Mouse (Mus musculus): ENCODE measurements around the gene Meis1.
A peak's percentile ranks its signal among the peaks of the same experiment; 100 is the strongest.

The Meis1 gene

DNA sequence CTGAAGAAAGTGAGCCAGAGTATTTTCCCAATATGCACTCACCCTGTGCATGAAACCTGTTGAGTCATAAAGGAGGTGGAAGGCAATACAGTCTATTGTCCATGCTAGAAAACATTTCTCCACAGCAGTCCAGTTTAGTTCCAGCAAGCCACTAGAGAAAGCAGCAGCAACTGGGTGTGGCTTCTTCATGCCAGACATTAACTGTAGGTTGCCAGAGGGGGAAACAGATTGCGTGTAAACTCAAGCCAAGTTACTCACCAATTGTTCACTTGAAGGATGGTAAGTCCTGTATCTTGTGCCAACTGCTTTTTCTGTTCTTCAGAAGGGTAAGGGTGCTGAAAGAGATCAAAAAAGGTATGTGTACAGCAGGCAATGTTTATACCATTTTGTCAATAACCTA lies 113.4 kb downstream of the Meis1 start:
- DNase-seq (ENCODE audit: low read depth), result no peak

DNA sequence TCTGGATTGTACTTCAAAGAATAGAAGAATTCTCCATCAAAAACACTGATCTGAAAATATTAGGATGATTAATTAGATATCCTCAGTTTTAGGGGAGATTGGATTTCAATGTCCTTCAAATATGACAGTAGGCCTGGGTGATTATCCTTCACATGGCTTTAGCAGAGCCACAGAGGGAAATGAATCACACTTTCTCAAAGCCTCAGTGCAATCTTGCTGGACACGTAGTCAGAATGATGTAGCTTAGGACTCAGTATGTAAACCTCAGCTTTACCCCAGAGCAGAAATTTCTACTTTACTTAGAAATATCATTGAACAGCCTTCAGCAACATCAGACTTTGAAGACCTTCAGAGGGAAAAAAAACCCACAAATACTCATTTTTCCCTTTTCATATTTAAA lies 113.9 kb downstream of the Meis1 start:
- DNase-seq (ENCODE audit: low read depth), result no peak

DNA sequence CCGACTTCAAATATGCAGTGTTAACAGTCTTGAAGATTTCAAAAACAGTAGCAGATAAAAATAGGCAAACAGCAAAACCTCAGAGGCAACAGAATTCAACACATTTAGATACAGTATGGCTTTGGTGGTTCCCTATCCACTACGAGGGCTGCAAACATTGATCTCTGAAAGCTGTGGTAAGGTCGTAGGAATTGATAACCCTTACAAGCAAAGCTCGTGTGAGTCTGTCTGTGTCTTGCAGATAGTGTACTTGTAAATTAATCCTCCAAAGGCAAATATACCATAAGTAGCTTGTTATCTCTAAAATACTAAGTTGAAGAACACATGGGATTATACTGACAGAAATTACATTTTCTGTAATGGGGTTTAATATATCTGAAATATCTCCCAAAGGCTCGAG lies 114.5 kb downstream of the Meis1 start:
- DNase-seq (ENCODE audit: low read depth), result no peak

DNA sequence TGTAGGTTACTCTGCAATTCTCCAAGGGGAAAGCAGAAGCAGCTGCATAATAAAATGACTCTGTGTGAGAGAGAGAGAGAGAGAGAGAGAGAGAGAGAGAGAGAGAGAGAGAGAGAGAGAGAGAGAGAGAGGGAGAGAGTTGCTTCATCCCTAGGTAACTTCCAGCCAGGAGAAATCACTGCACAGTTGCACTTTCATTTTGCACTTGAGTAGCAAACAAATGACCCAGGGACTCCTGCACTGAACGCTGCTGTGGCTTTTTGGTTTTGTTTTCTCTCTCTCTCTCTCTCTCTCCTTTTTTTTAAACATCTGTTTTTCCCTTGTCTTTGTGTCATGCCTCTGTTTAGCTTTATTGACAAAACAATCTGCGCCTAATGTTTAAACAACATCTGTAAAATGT lies 118.3 kb downstream of the Meis1 start:
- no peak for DNase-seq (ENCODE audit: low read depth)

DNA sequence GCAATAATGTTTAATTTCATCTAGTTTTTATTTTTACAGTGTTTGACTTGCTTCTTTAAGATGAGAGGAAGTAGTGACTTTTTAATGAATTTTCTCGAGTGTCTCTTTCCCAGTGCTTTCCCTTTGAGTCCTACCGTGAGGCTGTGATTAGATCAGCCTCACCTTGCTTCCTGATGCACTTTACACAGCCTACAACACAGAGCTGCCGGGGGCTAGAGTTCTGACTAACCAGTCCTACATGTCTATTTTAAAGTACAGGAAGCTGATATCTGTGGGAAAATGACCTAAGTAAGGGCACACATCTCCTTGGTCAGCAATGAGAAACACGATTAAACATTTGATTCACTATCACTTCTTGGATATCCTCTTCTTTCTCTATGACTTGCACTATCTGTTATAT lies 119.9 kb downstream of the Meis1 start:
- no peak for DNase-seq (ENCODE audit: low read depth)

DNA sequence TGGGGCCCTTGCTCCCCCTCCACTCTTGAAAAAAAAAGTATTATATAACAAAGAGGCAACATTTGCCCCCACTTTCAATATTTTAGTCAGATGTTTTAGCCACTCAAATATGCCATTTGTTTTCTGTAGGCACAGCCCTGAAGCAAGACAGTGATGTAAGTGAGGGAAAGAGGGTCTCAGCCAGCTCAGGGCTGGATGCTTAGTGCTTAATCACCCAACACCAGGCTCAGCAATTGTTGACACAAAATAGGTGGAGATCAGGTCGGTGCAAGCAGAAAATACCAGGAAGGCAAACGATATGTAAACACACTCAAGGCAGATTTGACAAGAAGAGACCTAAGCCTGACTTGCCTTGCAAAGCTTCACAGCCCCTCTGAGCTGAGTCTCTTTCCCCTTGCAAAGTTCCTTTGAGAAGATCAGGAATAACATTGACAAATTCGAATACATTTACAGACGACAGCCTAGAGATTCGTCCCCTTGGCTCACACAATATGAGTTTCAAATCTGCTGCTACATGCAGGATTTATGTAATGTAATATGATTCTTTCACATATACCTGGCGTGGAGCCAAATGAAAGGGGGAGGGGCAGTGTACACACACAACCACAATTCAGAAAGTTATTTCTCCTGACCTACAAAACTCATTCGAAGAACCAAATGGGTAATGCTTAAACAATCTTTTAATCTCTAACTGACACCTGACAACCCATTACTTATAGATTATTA lies 120.7 kb downstream of the Meis1 start:
- no peak for DNase-seq (ENCODE audit: low read depth)

DNA sequence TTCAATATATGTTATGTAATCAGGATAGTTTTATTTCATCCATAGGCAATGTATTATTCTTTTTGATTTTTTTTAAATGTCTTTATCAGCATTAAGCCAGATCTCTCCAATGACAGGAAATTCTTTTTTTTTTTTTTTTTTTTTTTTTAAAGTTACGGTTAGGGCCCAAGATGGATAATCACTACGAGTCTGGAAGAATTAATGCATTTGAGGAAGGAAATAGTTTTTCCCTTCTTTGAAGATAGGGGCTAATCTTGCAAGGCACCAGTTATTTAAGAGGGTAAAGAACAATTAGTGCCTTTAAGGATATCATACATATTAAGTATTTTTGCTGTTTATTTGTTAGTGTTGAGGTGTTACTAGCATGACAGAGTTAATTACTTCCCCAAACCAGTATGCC lies 121.5 kb downstream of the Meis1 start:
- DNase-seq (ENCODE audit: low read depth), result no peak

DNA sequence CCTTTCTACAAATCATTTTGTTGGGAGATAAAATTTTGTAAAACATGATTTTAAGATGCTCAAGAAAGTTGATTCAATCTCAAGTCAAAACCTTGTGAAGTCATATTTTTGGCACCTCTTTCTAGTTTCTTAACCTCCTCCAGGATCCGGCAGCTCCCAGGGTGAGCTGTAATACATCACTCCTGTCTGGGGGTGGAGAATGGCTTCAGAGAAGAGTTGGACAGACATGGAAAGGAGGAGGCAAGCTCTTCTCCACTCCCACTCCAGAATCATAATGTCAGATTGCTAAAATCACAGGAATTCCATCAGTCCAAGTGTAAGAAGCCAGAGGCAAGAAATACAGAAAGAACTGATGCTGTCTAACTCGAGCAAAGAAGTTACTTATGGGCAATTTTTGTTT lies 126.3 kb downstream of the Meis1 start:
- DNase-seq (ENCODE audit: low read depth), result no peak

DNA sequence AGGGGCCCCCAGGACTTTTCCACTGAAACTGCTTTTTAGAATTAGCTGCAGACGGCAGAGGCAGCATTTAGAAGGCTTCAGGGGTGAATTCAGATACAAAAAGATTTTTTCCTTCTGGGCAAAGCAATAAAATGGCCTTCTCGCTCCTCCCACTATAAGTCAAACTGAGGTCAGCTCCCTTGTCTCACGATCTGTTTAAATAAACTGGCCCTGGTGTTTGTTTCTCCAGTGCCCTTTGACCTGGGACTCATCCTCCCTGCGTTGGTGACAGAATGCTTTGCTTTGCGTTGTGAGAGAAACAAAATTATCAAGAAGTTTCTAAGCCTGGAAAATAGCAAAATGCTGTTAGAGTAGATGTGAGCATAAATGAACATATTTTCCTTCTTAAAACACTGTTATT lies 129.6 kb downstream of the Meis1 start:
- DNase-seq (ENCODE audit: low read depth), result no peak

DNA sequence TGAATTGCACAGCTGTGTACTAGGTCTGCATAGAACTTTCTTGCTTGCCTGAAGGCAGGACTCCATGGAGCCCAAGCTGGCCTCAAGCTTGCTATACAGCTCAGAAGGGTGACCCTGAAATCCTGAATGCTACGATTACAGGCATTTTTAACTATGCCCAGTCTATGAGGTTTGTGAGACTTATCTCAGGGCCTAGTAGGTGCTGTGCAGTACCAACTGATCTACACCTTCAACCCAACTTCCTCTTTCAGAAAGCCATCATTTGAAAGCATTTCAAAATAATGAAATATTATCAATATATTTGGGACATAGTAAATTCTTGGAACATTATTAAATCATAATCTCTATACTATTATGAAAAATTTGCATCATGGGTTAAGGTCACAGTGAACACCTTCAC lies 130.1 kb downstream of the Meis1 start:
- DNase-seq (ENCODE audit: low read depth), result no peak

DNA sequence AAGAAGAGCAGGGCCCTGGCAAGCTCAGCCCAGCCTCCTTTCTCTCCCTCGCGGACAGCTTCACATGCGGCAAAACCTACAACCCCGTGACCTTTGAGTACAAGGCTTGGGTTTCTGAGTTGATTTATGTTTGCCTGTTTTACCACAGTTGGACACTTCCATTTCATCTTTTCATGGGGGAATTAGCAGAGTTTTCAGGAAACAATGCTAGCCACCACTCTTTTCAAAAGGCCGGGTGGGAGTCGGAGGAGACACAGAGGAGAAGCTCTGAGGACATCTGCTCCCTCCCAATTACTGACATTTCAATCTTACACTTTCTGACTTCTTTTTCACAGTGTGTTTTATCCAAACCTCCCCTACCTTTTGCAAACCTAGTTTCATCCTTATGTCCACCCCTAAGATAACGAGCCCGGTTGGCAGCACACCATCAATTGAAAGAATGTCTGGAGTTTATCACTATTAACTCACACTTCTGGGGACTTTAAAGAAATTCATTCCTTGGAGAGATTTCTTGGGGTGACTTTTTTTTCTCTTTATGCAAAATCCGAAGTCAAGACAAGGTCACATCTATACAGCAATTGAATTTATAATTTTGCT lies 133.0 kb downstream of the Meis1 start:
- no peak for DNase-seq (ENCODE audit: low read depth)

DNA sequence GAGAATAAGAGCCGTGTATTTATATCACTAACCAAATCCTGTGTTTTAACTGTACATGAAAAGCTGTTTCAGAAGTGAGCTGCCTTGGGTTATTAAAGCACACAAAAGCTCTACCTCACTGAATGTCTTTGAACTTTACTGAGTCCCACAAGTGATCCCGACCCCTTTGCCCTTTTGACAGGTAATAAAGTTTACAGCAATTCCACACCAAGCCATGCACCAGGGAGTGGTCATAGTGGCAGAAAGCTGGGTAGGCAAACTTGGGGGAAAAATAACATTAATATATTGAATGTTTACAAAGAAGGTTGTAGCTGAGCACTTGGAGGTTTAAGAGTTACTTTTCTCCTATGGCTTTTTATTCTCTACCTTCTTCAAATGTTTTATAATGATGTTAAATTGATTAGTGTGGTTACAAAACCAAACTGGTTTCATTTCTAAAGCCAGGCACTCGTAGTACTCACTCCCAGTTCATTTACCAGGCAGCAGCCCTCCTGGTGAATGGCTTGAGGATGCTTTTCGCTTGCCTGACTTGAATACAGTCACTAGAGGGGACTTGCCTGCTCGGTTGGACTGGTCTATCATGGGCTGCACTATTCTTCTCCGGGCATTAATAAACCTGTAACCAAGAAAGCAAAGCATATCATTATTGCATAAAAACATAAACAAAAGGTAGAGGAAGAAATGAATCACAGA lies 133.6 kb downstream of the Meis1 start:
- no peak for DNase-seq (ENCODE audit: low read depth)

DNA sequence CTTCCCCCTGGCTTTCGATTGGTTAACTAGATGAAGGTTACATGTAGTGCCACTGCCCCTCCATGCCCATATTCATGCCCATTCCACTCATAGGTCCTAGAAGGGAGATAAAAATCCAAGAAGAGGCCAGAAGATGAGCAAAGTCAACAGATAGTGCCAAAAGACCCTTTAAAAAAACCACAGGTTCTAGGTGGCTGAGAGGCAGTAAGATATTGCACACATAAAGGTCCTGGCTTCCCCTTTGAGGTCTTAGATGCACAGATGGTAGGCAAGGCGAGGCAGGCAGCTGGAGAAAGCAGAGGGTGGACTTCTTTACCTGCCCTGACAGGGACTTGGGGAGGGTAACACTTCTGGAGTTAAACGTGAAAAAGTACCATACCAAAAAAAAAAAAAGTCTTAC lies 134.8 kb downstream of the Meis1 start:
- no peak for DNase-seq (ENCODE audit: low read depth)

DNA sequence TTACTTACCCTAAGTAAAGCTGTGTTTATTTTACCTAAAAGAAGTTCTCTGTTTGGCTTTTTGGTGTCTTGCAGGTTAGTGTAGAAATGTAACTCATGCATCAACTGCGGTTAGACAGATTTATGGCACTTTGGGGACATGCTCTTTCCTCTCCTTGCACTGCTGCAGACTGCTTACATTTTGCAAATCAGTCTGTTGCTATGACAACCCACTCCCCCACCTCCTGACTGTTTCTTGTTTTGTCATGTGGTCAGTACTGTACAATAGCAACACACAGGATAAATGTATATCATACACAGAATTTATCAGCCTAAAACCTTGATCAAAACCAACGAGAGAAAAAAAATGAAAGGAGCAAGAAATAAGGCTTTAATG lies 135.3 kb downstream of the Meis1 start:
- no peak for DNase-seq (ENCODE audit: low read depth)

DNA sequence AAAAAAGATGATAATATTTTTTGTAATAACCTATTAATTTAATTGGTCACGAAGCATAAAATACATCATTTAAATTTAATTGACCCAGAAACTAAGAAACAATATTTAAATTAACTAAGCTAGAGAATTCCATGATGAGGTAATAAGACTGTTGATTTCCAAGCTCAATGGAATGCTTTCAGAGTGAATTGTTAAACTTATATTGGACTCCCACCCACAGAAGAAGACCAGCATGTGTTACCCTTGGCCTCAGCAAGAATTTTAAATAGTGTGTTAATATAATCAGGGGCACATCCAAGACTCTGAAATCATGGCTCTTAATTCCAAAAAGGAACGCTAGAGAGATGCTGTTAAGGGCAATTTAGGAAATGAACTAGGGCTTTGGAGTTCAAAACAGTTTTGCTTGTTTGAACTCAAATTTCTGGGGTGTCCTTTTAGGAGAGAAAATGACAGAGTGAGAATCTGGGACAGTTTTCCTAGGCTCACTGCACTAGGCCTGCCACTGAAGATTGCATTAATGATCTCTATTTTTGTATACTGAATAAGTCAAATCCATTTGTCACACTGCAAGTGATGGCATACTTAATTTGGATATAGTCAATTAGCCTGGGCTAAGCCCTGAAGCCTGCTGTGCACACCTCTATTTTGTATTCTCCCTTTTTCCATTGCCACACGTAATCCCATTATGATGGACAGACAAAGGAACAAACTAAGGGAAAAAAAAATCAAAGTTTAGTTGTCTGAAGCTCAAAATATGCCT lies 135.9 kb downstream of the Meis1 start:
- DNase-seq (ENCODE audit: low read depth), result no peak

DNA sequence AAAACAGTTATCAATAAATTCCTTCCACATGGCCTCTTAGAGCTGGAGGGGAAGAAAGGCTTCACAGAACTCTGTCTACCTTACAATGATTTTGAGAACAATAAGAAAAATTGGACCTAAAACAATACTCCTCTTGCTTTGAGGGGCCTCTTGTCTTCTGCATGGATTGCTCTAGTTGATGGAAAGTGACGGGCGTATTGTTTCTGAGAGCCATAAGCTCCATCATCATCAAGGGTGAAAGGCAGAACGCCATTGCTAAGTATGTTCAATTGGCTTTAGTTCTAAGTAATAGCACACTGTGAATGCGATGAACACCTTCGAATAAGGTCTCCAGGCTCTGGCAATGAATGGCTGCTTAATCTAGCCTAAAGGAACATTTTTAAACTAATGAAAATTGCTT lies 136.5 kb downstream of the Meis1 start:
- DNase-seq (ENCODE audit: low read depth), result no peak

DNA sequence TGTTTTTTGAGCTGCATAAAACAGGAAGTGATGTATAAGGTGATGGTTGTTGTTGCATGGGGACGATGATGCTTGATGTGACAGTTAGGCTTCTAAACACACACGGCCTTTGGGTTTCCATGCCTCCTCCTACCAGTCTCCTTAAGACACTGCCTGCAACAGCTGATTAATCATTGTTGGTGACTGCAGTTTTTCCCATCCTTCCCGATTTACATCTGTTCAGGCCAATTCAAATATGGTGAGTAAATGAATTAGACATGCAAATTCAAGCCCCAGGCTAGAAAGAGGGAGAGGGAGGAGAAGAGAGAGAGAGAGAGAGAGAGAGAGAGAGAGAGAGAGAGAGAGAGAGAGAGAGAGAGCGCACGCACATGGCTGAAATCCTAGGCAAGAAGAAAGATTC lies 138.0 kb downstream of the Meis1 start:
- no peak for DNase-seq (ENCODE audit: low read depth)

DNA sequence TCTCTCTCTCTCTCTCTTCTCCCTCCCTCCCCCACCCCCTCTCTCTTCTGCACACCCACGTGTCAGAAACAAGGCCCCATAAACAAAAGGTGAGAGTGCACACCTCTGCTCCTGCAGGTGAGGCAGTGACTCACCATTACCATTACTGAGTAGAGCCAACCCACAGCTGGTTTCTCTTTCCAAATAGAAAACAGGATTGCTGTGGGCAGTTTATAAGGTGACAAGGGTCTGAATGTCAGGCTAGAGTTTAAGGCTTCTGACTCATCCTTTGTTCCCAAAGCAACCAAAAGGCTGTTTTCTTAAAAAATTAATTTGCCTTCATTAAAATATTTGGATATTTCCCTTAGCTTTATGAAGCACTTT lies 139.3 kb downstream of the Meis1 start:
- DNase-seq (ENCODE audit: low read depth), result no peak

DNA sequence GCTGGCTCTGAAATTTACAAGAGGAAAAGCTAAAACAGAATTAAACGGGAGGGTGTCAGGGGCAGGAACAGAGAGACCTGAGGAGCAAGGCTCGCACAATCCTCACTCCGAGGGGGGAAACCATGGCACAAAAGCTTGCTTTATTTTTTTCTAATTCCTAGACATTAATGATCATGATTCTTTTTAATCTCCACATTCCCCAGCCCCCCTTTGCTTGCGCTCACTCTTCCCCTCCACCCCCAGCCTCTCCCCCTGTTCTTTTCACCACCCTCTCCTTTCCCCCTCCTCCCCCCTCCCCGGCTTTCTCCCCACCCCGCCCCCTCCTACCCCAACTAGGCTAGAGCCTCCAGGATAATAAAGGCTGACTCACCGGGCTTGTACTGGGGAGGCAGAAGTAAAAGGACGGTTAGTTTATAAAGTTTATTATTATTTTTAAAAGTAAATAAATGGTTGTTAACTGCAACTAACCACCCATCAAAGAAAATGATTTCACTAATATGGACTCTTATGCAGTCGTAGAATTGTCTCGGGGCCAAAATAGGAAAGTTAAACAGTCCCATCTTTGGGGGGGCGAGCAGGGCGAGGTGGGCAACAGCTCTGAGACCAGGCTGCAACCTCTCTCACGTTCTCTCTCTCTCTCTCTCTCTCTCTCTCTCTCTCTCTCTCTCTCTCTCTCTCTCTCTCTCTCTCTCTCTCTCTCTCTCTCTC lies 139.9 kb downstream of the Meis1 start:
- no peak for DNase-seq (ENCODE audit: low read depth)

DNA sequence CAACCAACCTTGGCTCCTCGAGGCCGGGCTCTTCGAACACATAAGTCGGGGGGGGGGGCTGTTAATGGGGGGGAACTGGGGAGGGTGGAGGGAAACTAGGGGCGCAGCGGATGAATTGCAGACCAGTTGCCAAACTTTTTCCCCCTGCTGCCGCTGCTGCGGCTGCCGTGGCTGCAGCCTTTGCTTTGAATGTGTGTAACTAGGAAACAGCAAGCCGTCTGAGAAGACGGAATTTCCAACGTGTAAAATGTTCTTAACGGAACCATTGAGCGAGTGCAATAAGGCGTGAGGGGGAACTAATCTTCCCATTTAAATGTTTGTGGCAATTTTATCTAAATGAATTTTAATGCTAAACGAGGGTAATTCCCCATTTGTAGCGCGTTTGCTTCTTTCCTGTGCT lies 140.8 kb downstream of the Meis1 start:
- DNase-seq (ENCODE audit: low read depth), result no peak

DNA sequence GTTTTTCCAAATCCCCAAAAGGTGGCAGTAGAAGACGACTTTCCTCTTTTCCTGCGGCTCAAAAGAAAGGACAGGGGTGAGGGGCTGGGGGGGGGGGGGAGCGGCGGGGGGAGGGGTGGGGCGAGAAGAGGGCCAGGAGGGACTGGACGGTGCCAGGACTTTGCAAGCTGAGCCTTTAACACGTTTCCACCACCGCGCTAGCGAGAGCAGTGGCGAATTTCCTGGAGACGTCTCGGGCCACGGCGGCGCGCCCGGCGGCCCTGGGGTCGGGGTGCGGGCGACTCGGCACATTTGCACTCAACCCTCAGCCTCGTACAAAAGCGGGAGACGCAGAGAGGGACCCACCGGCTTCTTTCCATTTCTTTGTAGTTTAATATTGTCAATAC lies 141.2 kb downstream of the Meis1 start:
- peak; percentile 56 for DNase-seq (ENCODE audit: low read depth)

DNA sequence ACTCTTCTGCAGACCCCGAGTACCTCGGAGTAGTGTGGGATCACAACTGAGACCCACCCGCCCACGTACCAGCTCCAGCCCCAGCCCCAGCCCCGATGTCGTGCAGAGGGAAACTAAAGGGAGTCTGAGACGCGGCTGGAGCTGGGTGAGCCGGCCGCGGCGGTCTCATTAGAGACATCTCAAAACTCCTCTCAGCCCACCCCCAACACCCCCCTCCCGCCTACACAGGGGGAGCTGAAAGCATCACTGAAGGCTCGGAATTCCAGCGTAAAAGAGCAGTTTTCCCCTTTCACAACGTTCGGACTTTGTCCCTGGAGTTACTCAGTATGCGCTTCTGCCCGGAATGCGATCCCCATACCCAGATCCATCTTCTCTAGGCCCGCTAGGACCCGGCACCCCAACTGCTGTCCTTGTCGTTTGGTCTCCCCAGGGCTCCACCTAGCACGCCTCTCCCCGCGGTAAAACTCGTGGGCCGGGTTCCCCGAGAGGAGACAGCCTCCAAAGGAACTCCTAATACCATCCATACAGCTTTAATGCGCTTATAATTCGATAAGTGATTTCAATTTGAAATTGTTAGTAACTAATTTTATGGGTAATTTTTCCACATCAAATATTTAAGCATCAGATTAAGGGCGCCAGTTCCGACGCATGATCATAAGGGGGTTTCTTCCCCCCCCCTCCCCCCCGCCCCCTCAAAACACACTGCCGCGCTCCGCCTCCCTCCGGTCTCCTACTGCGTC lies 141.7 kb downstream of the Meis1 start:
- DNase-seq (ENCODE audit: low read depth), result no peak

Measured in c-Kit-positive CD71-negative TER-119-negative erythroid progenitor cells, embryonic 14.5 days (primary cell).